Mouse (Mus musculus) small intestine, adult 2 months (tissue): ENCODE measurements around the gene Adcy2.

Experiments used
- CTCF ChIP-seq: fragments of 200-500 bp; IDR thresholded peaks from 2 replicates; pipeline ENCODE4 v1.5.1; 2012; ENCODE audit warnings: low read depth, mild to moderate bottlenecking, control low read depth, inconsistent platforms, low read length, moderate library complexity, mixed read lengths; ENCODE audit not compliant: insufficient replicate concordance, insufficient read length; ENCODE audit errors: extremely low read depth
- POLR2A ChIP-seq: fragments of 200-500 bp; IDR thresholded peaks from 2 replicates; pipeline ENCODE4 v1.6.1; 2012; ENCODE audit warnings: low read depth, mild to moderate bottlenecking, control low read depth, inconsistent platforms, low read length, moderate library complexity

DNA sequence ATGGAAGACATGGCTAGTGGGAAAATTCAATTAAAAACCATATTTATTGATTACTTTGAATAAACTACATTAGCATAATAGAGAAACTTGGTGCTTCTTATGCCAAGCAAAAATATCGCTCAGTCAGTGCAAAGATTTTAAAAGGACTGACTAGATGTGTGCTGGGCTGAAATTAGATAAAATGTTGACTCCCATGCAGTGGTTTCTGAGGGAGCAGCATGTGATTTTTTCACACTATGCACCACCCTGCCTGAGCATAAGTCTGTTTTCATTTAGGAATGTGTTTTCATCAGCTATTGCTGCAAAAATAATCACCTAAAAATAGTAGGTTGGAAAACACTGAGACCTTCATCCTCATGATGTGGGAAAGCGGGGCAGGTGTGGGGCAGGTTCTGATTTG lies 250.0 kb downstream of the Adcy2 start:
- TF ChIP-seq POLR2A: no peak
- no peak for TF ChIP-seq CTCF
